Mouse (Mus musculus): Measurements from ENCODE around the gene Spata33. TPM values are rescaled to one million over a fixed set of nuclear protein-coding genes. Genes with fewer than 3 reads are reported as not detected.
"Not testable (repeated sequence)": the region's sequence is repeated elsewhere in the genome, so short reads cannot be mapped to it uniquely, and the experiment has no call there.

Gene Spata33
- polyA plus RNA-seq, 1 experiment from 2014 or later: 3.6 TPM

DNA sequence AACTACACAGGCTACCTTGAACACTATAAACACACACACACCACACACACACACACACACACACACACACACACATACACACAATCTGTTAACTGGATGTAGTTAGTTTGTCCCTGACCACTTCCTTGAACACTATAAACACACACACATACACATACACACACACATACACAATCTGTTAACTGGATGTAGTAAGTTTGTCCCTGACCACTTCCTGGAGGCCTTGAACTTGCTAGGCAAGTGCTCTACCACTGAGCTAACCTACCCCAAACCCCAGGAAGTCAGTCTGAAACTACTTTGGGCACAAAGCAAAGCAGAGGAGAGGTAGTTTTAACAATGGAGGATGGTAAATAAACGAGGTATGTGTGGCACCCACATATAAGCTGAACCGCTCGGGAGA, 9.1 kb upstream of the Spata33 start:
- peaks cover 30% of the 10 kb centered on the region for H3K36me3 ChIP-seq
- H3K4me2 ChIP-seq: no peak overlapping the region
- no peak overlapping the region for H3K4me3 ChIP-seq
- H3K9me3 ChIP-seq (replicated peaks): no peaks in the 10 kb centered on the region
- H3K27ac ChIP-seq: no peak overlapping the region
- WGBS: 77% methylated on average over 3 of the region's 3 CpGs
- no peak for ATAC-seq (replicated peaks; ENCODE audit: insufficient number of reproducible peaks, insufficient read depth, low FRiP score, low read depth)
- H3K9ac ChIP-seq: no peak overlapping the region
- H3K27me3 ChIP-seq: no peaks in the 10 kb centered on the region; the same call in 1 of the 2 replicates
- H3K4me1 ChIP-seq (replicated peaks): no peaks in the 10 kb centered on the region

- Histone ChIP-seq H3K4me3 (peak overlapping the region; percentile 96), H3K9ac (peak overlapping the region; percentile 98), H3K4me1 (replicated peaks) (peaks cover 17% of the 10 kb centered on the region), H3K27ac (peak overlapping the region; percentile 66; the same call in 1 of the 2 replicates), H3K9me3 (replicated peaks) (no peaks in the 10 kb centered on the region), H3K36me3 (peaks cover 30% of the 10 kb centered on the region), H3K27me3 (no peaks in the 10 kb centered on the region), H3K4me2 (peak overlapping the region; percentile 91)
- no peak for ATAC-seq (replicated peaks; ENCODE audit: insufficient number of reproducible peaks, insufficient read depth, low FRiP score, low read depth)
- WGBS: 36% methylated on average over 10 of the region's 10 CpGs
Measured at GRCm38 (mm10) chr8:123211876-123212275, 756 bp upstream of the Spata33 start.

- no peaks in the 10 kb centered on the region for H3K27me3 ChIP-seq
- peak; percentile 11; the same call in 1 of the 2 replicates for ATAC-seq (replicated peaks; ENCODE audit: insufficient number of reproducible peaks, insufficient read depth, low FRiP score, low read depth)
- H3K9me3 ChIP-seq (replicated peaks): no peaks in the 10 kb centered on the region
- H3K27ac ChIP-seq: peak overlapping the region; percentile 66
- peak overlapping the region; percentile 98 for H3K9ac ChIP-seq
- H3K4me2 ChIP-seq: peak overlapping the region; percentile 91
- peaks cover 18% of the 10 kb centered on the region for H3K36me3 ChIP-seq
- peak overlapping the region; percentile 96 for H3K4me3 ChIP-seq
- 17% methylated on average over 22 of the region's 22 CpGs for WGBS
- H3K4me1 ChIP-seq (replicated peaks): peaks cover 17% of the 10 kb centered on the region
Measured at GRCm38 (mm10) chr8:123213118-123213772, 613 bp downstream of the Spata33 start.

DNA sequence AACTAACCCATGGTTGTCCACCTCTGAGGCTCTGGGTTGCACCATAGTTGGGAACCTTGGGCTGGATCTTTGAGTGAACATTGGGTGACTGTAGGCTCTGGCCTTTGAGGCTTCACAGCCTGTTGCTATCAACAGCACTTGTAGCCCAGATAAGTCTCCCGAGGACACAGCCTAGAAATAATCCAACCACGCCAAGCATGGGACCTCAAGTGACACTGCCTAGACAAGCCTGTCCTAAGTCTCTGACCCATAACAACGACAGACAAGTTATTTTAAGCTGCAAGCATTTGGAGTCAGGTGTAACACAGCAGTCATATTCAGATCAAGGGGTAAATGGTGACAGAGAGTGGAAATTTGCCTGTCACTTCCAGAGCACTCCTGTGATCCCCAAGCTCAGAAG, 2.8 kb downstream of the Spata33 start:
- no peak for ATAC-seq (replicated peaks; ENCODE audit: insufficient number of reproducible peaks, insufficient read depth, low FRiP score, low read depth)
- H3K27ac ChIP-seq: no peak overlapping the region
- peaks cover 17% of the 10 kb centered on the region for H3K4me1 ChIP-seq (replicated peaks)
- no peak overlapping the region for H3K4me2 ChIP-seq
- H3K36me3 ChIP-seq: no peaks in the 10 kb centered on the region
- no peaks in the 10 kb centered on the region for H3K9me3 ChIP-seq (replicated peaks)
- WGBS: 22% methylated on average over 3 of the region's 3 CpGs
- no peak overlapping the region for H3K4me3 ChIP-seq
- H3K27me3 ChIP-seq: no peaks in the 10 kb centered on the region
- no peak overlapping the region for H3K9ac ChIP-seq

DNA sequence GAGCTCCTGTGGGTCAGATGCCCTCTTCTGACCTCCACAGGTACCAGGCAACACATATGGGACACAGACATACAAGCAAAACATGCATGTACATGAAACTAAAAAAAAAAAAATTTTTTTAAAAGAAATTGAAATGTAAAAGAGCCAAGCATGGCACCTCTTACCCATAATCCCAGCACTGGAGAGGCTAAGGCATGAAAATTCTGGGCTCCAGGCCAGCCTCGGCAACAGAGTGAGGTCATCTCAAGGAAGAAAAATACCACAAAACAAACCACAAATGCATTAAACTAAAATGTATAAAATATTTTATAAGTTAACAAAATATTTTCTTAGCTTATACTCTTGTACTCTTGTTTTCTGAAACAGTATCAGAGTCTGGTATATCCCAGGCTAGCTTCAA, 8.3 kb downstream of the Spata33 start:
- WGBS: 62% methylated on average over 1 of the region's 1 CpGs
- H3K4me2 ChIP-seq: no peak overlapping the region

DNA sequence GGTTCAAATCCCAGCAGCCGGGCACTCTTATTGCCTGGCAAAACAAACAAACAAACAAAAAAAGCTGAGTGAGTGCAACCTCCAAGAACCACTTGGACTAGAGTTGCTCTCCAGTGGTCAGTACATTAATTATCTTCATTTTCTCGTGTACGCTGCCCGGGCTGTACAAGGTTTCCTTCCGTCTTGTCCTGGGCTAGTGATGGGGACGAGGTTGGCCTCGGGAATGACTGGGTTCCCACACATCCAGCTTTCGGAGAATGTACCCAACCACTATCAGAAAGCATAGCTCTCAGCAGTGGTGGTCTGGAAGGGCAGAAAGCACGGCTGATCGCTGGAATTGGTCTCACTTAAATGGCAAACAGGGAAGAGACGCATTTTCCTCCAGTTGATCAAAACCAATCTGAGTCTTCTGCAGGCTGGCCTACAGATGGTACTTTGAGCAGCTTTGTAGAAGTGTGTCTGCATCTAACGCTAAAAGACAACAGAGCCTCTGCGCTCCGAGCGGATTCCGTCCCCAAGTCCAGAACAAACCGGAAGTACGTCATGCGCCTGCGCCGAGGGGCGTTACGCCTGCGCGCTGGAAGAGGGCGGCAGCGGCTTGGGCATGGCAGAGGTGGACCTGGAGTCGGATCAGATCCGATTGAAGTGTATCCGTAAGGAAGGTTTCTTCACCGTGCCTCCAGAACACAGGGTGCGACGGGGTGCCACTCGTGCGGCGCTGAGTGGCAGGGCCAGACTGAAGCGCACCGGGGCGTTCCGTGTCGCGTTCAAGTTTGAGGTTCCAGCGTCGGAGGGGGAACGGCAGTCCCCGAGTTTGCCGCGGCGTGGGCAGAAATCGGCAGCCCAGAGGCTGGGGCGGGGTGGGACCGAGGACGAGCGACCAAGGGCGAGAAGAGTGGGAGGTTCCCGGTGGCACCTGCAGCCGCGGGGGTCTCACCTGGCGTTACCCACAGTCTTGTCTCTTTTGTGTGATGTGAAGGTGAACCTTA, 11.9 kb downstream of the Spata33 start, which contains the start of gene Cdk10:
Cdk10 (plus strand) TSS at position 565 of the 989 bp plus-strand sequence.
- H3K4me2 ChIP-seq: peak within 1 kb of the TSS; percentile 90
- H3K9me3 ChIP-seq (replicated peaks): no peaks in the 10 kb centered on the region
- H3K36me3 ChIP-seq: peaks cover 21% of the 10 kb centered on the region
- H3K27me3 ChIP-seq: no peaks in the 10 kb centered on the region
- peak within 1 kb of the TSS; percentile 82 for H3K27ac ChIP-seq
- peak within 1 kb of the TSS; percentile 83 for H3K9ac ChIP-seq
- peak; percentile 76; the same call in 1 of the 2 replicates for ATAC-seq (replicated peaks; ENCODE audit: insufficient number of reproducible peaks, insufficient read depth, low FRiP score, low read depth)
- 3% methylated on average over 59 of the region's 59 CpGs for WGBS
- H3K4me1 ChIP-seq (replicated peaks): peaks cover 14% of the 10 kb centered on the region
- H3K4me3 ChIP-seq: peak within 1 kb of the TSS; percentile 64

More for the DNA sequence above, 8.3 kb downstream of the Spata33 start:
- no peak for ATAC-seq (replicated peaks; ENCODE audit: insufficient number of reproducible peaks, insufficient read depth, low FRiP score, low read depth)
- H3K27ac ChIP-seq: no peak overlapping the region
- peaks cover 14% of the 10 kb centered on the region for H3K4me1 ChIP-seq (replicated peaks)
- no peaks in the 10 kb centered on the region for H3K9me3 ChIP-seq (replicated peaks)
- no peak overlapping the region for H3K4me3 ChIP-seq
- H3K36me3 ChIP-seq: no peaks in the 10 kb centered on the region
- H3K27me3 ChIP-seq: no peaks in the 10 kb centered on the region
- H3K9ac ChIP-seq: no peak overlapping the region

- Histone ChIP-seq H3K36me3 (peaks cover 25% of the 10 kb centered on the region), H3K27me3 (peaks cover 3% of the 10 kb centered on the region; the same call in 1 of the 2 replicates), H3K4me3 (no peak overlapping the region), H3K9me3 (replicated peaks) (no peaks in the 10 kb centered on the region), H3K27ac (no peak overlapping the region), H3K9ac (no peak overlapping the region), H3K4me2 (no peak overlapping the region), H3K4me1 (replicated peaks) (peaks cover 14% of the 10 kb centered on the region)
- 90% methylated on average over 1 of the region's 1 CpGs for WGBS
- no peak for ATAC-seq (replicated peaks; ENCODE audit: insufficient number of reproducible peaks, insufficient read depth, low FRiP score, low read depth)
Measured at GRCm38 (mm10) chr8:123228416-123228815, 15.8 kb downstream of the Spata33 start.

DNA sequence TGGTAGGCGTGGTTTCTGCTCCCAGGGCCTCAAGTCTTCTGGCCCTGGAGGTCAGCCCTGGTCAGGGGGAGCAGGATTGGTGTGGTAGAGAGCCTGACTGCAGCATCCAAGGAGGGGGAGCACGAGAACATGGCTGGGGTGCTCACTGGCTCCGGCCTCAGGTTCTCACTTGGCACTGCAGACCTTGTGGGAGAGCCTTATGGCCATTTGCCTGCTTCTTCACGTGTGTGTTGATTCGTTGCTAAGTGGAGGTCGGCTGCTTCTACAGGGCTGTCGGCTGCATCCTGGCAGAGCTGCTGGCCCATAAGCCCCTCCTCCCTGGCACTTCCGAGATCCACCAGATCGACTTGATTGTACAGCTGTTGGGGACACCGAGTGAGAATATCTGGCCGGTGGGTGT, 17.7 kb downstream of the Spata33 start:
- H3K9ac ChIP-seq; H3K4me3 ChIP-seq; H3K27ac ChIP-seq; ATAC-seq (replicated peaks; ENCODE audit: insufficient number of reproducible peaks, insufficient read depth, low FRiP score, low read depth); H3K4me2 ChIP-seq; H3K9me3 ChIP-seq (replicated peaks): not testable (repeated sequence)
- Histone ChIP-seq H3K27me3 (peaks cover 18% of the 10 kb centered on the region), H3K36me3 (peaks cover 25% of the 10 kb centered on the region), H3K4me1 (replicated peaks) (peaks cover 13% of the 10 kb centered on the region)
- WGBS: 75% methylated on average over 11 of the region's 11 CpGs

- no peak overlapping the region for H3K4me2 ChIP-seq
- no peak overlapping the region for H3K4me3 ChIP-seq
- H3K4me1 ChIP-seq (replicated peaks): peaks cover 17% of the 10 kb centered on the region
- WGBS: 63% methylated on average over 5 of the region's 5 CpGs
- ATAC-seq (replicated peaks; ENCODE audit: insufficient number of reproducible peaks, insufficient read depth, low FRiP score, low read depth): no peak
- H3K9ac ChIP-seq: no peak overlapping the region
- peaks cover 28% of the 10 kb centered on the region for H3K27me3 ChIP-seq
- peaks cover 23% of the 10 kb centered on the region for H3K36me3 ChIP-seq
- H3K9me3 ChIP-seq (replicated peaks): no peaks in the 10 kb centered on the region
- H3K27ac ChIP-seq: no peak overlapping the region
Measured at GRCm38 (mm10) chr8:123231742-123232141, 19.1 kb downstream of the Spata33 start.

- WGBS: 42% methylated on average over 7 of the region's 7 CpGs
Measured at GRCm38 (mm10) chr8:123232553-123232952, 19.9 kb downstream of the Spata33 start.

DNA sequence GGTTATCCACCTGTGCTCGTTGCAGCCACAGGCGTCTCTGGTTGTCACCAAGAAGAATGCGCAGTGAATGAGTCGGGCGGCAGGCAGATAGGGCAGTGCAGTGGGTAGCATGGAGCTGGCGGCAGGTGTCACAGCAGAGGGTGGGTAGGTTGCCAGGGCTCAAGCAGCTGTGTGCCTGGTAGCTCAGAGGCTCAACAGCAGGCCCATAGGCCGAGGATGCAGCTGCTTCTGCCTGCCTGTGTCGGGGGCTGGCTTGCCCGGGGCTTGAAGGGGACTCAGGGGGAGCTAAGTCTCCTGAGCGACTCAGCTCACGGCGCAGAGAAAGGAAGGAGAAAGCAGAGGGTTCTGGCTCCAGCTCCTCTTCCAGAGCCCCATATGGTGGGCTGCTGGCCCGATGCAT, 20.7 kb downstream of the Spata33 start:
- Histone ChIP-seq H3K9me3 (replicated peaks) (no peaks in the 10 kb centered on the region), H3K9ac (no peak overlapping the region), H3K36me3 (peaks cover 8% of the 10 kb centered on the region; the same call in 1 of the 2 replicates), H3K4me2 (no peak overlapping the region), H3K4me1 (replicated peaks) (peaks cover 17% of the 10 kb centered on the region), H3K27me3 (peaks cover 35% of the 10 kb centered on the region), H3K27ac (no peak overlapping the region), H3K4me3 (no peak overlapping the region)
- ATAC-seq (replicated peaks; ENCODE audit: insufficient number of reproducible peaks, insufficient read depth, low FRiP score, low read depth): no peak
- 55% methylated on average over 13 of the region's 13 CpGs for WGBS

More at GRCm38 (mm10) chr8:123232553-123232952, 19.9 kb downstream of the Spata33 start:
- H3K4me2 ChIP-seq: no peak overlapping the region
- no peak overlapping the region for H3K9ac ChIP-seq
- peaks cover 15% of the 10 kb centered on the region for H3K36me3 ChIP-seq
- peaks cover 17% of the 10 kb centered on the region for H3K4me1 ChIP-seq (replicated peaks)
- no peak overlapping the region for H3K27ac ChIP-seq
- no peaks in the 10 kb centered on the region for H3K9me3 ChIP-seq (replicated peaks)
- H3K27me3 ChIP-seq: peaks cover 35% of the 10 kb centered on the region
- ATAC-seq (replicated peaks; ENCODE audit: insufficient number of reproducible peaks, insufficient read depth, low FRiP score, low read depth): no peak
- no peak overlapping the region for H3K4me3 ChIP-seq

Measured in heart, embryonic 15.5 days (tissue).